Mouse (Mus musculus) G1E-ER4 (cell line): ENCODE measurements around the gene Adgrg5. TPM values are rescaled to one million over a fixed set of nuclear protein-coding genes. Genes with fewer than 3 reads are reported as not detected.

Experiments used
- GATA1 ChIP-seq: IDR thresholded peaks from one replicate; pipeline ENCODE4 v1.8.0; 2012; ENCODE audit warnings: low read length, inconsistent platforms
- polyA plus RNA-seq: library from polyadenylated mRNA; stranded (reverse); fragments of >175 nt; gene quantifications from 2 replicates; pipeline ENCODE4 v1.2.3, GENCODE M21; 2012

Adgrg5 gene
- polyA plus RNA-seq, 1 experiment, result not detected

DNA sequence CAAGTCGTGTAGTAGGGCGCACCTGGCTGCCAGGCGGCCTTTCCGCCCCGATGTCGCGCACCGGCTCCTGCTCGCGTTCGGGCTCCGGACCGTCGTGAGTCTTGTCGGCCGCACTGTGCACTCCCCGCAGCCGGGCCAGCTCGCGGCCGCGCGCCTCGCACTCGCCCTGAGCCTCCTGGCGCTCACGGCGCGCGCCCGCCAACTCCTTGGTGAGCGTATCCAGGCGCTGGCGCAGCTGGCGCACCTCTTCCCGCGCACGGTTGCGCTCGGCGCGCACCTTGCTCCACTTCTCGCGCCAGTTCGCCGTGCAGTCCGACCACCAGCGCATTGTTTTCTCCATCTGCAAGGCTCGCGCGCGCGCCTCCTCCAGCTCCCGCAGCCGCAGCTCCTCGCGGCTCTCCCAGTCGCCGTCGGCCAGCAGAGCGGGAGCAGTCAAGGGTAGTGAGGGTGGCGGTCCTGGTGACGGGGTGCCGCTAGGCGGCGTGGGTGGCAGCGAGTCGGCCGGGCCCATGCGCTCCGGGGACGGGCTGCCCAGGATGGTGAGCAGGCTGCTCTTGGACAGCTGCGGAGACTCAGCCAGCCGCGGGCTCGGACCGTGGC, 10.3 kb upstream of the Adgrg5 start:
- TF ChIP-seq GATA1, result no peak

DNA sequence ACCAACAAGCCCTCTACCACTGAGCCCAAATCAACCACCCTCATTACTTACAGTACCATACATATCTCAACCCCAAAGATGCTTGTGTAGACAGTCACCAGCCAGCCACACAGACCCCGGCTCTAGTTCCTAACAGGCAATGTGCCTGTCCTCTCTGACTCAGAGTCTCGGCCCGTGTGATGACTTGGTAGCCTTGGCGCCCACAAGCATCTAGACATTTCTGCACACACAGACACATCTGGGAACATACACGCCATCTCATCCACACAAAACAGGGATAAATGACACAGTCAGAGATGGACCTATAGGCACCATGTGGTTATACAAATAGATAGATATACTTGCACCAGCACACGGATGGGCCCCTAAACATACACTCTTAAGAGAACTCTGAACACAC, 9.2 kb upstream of the Adgrg5 start:
- TF ChIP-seq GATA1, result no peak

DNA sequence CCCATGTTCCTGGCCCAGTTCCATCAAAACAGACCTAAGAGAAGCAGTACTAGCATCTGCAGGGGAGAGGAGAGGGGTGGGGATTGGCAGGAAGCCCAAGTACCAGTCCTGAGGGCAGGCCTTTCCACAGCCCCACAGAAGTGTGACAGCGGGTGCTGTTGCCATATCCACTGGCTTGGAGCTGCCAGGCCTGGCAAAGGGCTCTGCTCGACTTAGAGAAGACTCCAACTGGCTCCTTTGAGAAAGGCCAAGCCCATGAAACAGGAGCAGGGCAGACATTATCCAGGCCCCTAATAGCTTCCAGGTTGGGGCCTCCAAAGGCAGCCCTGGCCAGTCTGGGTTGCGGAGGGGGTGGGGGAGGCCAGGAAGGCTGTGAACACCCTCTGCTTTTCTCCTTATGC, 8.8 kb upstream of the Adgrg5 start:
- TF ChIP-seq GATA1, result no peak

DNA sequence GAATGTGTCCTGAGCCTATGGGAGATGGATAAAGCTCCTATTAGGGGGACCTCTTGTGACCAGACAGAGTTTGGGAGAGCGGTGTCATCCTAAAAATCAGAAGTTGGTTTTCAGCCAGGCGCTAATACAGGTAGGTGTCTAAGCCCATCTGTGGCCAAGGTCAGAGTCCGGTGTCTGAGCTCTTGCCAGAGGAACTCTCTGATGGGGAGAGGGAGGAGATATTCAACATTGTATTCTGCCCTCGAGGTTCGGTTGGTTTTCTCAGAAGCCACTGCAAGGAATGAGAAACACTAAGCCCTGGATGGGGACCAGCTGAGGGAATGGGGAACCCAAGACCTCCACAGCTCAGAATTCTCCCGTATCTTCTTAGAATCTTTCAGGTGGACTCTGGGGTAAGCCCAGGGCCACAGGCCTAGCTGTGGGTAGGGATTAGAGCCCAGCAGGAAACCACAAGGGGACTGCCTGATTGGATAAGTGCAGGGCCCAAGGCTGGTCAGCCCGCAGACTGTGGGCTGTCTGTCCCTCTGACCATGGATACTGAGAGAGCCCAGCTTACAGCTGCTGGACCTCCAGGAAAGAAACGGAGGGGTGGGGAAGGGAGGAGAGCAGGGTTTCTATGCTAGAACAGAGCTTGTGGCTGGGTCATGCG, 7.1 kb upstream of the Adgrg5 start:
- no peak for TF ChIP-seq GATA1

DNA sequence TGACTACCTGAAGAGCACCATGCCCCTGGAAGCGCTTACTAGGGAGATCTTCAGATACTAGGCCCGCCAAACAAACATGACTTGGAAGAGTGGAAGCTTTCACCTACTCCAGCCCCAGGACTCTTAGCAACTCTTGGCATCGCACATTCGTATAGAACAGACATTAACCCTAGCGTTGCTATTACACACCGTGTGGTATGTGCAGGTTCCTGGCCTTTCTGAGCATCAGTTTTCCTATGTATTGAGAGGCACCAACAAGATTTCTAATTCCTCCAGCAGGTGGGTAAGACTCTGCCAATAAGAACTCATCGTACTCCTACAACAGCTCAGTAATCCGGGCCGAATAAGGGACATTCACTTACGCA, 6.6 kb upstream of the Adgrg5 start:
- no peak for TF ChIP-seq GATA1

DNA sequence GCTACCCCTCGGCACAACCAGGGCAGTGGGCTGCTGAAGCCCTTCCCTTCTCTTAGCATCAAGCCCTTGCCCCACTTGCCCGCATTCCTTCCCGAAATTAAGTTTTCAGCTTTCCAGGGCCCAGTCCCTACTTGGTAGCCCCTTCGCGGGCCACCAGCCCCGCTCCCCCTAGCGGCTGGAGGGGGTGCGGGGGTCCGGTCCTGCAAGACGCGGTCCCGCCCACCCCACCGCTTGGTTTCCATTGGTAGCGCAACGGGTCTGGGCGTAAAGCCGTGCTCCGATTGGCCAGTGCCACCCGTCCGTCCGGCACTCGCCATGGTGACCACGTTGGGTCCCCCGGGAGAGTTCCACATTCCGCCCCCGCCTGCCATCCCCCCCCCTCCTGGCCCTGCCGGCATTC, 6.1 kb upstream of the Adgrg5 start:
- no peak for TF ChIP-seq GATA1

DNA sequence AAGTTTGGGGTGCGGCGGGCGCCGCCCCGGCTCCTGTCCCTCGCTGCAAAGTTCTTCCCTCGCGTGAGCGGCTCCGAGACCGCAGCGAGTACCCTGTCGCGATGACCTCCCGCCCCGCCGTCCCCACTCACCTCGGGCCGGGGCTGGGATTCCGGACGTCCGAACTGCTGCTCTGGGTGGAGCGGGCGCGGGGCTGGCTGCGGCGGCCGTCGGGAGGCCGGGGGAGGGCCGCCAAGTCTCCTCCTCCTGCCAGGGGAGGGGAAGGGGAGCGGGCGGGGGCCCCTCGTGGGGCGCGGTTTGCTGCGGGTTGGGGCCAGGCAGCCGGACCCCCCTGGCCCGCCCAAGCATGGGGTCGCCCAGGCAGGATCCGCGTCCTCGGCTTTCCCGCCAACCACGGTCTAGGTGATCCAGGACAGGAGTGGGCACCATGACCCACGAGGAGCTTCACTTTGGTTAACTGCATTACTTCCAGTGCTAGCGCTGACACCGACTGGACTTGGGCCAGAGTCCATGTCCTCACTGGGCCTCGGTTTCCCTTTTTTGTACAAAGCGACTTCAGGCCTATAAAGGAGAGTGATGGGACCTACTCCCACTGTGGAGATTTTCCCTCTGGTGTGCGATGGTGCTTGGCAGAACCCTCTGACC, 5.5 kb upstream of the Adgrg5 start, which contains the start of gene Ccdc102a:
TSS of gene Ccdc102a (minus strand) at position 248 of the 645 bp plus-strand sequence.
- TF ChIP-seq GATA1, result no peak

DNA sequence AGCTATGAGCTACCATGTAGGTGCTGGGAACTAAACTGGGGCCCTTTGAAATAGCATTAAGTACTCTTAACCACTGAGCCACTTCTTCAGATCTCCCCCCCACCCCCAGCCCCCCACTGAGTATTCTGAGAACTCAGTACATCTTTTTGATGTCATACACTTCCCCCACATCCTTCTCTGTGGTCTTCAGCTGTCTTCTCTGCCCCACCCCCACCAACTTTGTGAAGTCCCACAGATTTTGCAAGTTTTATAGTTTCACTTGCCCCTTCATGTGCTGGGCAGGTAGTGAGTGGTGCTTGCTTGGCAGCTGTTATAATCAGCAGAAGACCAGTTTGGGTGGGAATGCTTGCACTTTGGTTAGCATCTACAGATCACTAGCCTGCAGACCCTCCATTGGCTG, 4.2 kb upstream of the Adgrg5 start:
- TF ChIP-seq GATA1, result no peak

DNA sequence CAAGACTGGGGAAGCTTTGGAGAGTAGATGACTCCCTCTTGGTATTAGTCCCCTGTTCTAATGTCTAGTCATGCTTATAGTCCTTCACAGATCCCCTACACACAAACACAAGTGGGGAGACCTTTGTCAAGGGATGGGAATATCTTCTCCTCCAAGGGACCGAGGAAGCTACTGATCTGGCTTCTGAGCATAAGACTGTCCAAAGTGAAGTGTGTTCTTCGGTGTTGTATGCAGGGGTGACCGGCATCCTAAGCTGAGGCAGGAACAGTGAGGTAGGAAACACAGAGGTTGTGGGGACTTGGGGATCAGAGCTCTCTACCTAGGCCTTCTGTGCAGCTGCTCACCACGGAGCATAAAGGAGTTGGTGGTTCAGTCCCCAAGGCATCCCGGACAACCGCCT, 1.3 kb upstream of the Adgrg5 start:
- no peak for TF ChIP-seq GATA1

DNA sequence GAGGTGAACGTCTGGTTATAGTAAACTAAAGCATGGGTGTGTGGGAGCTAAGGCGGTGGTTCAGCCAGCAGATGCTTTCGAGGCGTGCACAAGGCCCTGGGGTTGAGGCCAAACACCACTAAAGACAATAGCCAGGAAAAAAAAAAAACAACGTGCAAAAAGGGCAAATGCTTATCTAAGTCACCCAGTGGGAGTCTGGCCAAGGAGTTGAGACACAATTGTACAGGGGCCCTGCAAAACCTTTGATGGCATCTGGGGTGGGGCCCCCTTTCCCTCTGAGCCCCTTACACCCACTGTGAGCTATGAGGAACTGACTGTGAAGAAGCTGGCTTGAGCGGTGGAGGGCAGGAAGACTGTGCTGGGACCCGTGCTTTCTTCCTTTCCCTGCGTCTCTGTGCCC, 892 bp upstream of the Adgrg5 start:
- TF ChIP-seq GATA1, result no peak

DNA sequence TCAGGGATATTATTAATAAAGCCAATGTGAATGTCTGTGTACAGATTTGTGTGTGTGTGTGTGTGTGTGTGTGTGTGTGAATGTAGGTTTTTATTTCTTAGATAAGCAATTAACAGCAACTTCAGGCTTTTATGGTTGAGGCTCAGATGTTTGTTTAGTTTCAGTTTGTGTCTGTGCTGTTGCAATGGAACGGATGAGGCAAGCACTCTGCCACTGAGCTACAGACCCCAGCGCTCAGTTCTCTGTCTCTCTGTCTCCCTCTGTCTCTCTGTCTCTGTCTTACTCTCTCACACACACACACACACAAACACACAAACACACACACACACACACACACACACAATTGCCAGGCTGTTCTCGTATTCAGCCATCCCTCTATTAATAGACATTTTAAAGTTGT, 4.7 kb downstream of the Adgrg5 start:
- no peak for TF ChIP-seq GATA1

DNA sequence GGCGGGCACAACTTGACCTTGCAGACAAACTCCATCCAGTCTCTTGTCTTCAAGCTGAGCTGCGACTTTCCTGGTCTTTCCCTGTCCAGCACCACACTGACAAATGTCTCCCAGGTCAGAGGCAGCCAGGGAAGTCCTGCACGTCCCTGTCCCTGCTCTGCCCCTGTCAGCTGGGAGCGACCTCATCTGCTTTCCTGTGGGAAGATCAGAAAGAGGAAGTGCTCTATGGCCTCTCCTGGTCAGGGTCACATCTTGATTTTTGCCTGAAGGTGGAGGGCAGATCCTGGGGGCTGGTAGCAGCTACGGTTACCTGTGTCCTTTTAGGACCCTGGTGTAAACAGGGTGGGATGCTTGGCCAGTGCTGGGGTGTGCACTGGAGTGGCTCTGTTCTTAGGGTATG, 10.4 kb downstream of the Adgrg5 start:
- no peak for TF ChIP-seq GATA1

DNA sequence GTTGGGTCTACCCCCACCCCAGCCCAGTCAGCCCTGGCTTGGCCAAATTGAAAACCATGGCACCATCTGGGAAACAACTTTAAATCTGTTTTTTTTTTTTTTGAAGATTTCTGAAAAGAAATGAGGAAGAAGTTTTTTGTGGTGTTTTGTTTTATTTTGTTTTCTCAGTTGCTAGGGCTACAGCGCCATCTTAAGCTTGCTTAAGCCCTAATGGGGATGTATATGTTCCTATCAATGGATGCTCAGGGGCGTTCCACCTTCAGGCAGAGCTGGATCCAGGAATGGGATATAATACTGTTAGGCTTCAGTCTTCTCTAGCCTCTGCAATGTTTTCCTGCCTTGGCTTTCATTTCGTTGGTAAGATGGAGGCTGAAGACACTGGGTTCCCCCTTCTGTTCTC, 11.7 kb downstream of the Adgrg5 start:
- no peak for TF ChIP-seq GATA1

DNA sequence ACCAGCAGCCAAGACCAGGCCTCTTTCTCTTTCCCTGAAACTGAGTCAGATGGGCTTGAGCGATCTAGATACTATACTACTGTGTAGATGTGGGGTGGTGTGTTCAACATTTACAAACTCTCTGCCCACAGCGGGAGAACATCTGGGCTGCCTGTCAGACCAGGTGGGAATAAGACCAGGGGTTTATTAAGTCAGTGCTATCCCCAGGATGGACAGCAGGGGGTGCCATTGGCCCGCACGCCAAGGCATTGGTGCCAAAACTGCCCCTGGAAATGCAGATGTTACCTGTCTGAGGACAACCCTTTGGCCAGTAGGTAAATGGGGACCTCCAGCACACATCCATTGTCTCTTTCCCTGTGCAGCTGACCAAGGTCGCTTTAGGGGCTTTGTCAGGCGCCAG, 19.1 kb downstream of the Adgrg5 start:
- no peak for TF ChIP-seq GATA1

DNA sequence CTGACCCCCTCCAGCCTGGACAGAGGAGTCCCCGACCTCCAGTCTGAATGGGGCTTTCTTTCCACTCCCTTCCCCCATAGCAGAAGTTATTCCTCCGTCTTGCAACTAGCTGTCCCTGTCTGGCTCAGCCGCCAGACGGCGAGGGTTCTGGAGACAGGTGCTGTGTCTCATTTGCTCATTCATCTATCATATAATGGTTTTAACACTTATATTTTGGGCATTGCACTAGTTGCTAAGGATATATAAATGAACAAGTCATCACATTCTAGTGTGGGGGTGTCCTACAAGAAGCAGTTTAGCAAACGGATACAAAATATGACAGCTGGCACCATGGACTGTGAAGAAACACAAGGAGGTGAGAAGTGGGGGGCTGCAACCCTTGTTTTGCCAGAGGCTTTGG, 21.7 kb downstream of the Adgrg5 start:
- TF ChIP-seq GATA1, result no peak

DNA sequence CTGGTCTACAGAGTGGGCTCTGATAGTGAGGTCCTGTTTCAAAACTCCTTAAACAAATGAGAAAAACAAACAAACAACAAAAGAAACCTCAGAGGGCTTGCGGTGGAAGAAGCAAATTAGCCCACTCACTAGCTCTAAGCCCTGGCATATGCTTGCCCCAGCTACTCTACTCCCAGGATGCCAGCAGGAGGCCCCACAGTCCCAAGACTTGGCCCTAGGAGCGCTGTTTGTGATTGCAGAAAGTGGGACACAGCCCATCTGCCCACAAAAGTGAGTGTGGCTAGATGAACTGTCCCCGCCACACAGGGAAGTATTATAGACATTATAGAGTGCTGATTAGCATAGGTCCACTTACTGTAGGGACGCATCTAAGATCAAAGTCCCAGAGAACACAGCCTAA, 24.9 kb downstream of the Adgrg5 start:
- TF ChIP-seq GATA1, result no peak

DNA sequence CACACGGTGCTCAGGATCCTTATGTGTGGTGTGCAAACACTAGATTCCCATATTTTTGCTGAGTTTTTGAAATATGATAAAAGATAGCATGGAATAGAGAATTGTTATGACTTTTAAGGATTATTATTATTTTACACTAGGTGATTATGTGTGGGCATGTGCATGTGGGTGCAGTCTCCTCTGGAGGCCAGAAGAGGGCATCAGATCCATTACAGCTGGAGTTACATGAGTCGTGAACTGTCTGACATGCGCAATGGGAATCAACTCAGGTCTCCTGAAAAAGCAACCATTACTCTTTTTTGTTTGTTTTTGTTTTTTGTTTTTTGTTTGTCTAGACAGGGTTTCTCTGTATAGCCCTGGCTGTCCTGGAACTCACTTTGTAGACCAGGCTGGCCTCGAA, 25.5 kb downstream of the Adgrg5 start:
- no peak for TF ChIP-seq GATA1
